Mouse (Mus musculus): Measurements from ENCODE around the gene Skp1a. TPM values are rescaled to one million over a fixed set of nuclear protein-coding genes. Genes with fewer than 3 reads are reported as not detected.

Skp1a gene
- polyA plus RNA-seq, 1 experiment from 2014 or later: 277 TPM

GRCm38 (mm10) chr11:52228722-52229448 is 2.9 kb upstream of the Skp1a start:
- Histone ChIP-seq H3K4me1 (replicated peaks) (peaks cover 26% of the 10 kb centered on the region), H3K4me2 (no peak overlapping the region), H3K4me3 (replicated peaks) (no peak overlapping the region), H3K9me3 (replicated peaks) (no peaks in the 10 kb centered on the region), H3K27ac (replicated peaks) (no peak overlapping the region), H3K9ac (no peak overlapping the region), H3K27me3 (peaks cover 6% of the 10 kb centered on the region; the same call in 1 of the 2 replicates), H3K36me3 (replicated peaks) (no peaks in the 10 kb centered on the region)
- WGBS (ENCODE audit: insufficient replicate concordance): 81% methylated on average over 7 of the region's 7 CpGs
- ATAC-seq (ENCODE audit: insufficient read depth): no peak

GRCm38 (mm10) chr11:52230694-52231093 is 1.1 kb upstream of the Skp1a start:
- peak overlapping the region; percentile 91 for H3K27ac ChIP-seq (replicated peaks)
- peaks cover 28% of the 10 kb centered on the region for H3K4me1 ChIP-seq (replicated peaks)
- peak overlapping the region; percentile 88 for H3K4me3 ChIP-seq (replicated peaks)
- peak overlapping the region; percentile 78 for H3K4me2 ChIP-seq
- H3K9ac ChIP-seq: peak overlapping the region; percentile 99
- no peaks in the 10 kb centered on the region for H3K9me3 ChIP-seq (replicated peaks)
- 49% methylated on average over 5 of the region's 5 CpGs for WGBS (ENCODE audit: insufficient replicate concordance)
- ATAC-seq (ENCODE audit: insufficient read depth): no peak
- no peaks in the 10 kb centered on the region for H3K27me3 ChIP-seq
- H3K36me3 ChIP-seq (replicated peaks): no peaks in the 10 kb centered on the region

- H3K9me3 ChIP-seq (replicated peaks): no peaks in the 10 kb centered on the region
- no peaks in the 10 kb centered on the region for H3K27me3 ChIP-seq
- WGBS (ENCODE audit: insufficient replicate concordance): 18% methylated on average over 3 of the region's 3 CpGs
- ATAC-seq (ENCODE audit: insufficient read depth): no peak
- H3K4me2 ChIP-seq: peak overlapping the region; percentile 78
- H3K9ac ChIP-seq: peak overlapping the region; percentile 99
- H3K4me3 ChIP-seq (replicated peaks): peak overlapping the region; percentile 88
- H3K36me3 ChIP-seq (replicated peaks): peaks cover 20% of the 10 kb centered on the region
- peaks cover 28% of the 10 kb centered on the region for H3K4me1 ChIP-seq (replicated peaks)
- peak overlapping the region; percentile 25; the same call in 1 of the 2 replicates for H3K27ac ChIP-seq (replicated peaks)
These were observed 1.4 kb downstream of the Skp1a start for GRCm38 (mm10) chr11:52233043-52233653.

- H3K4me2 ChIP-seq: peak overlapping the region; percentile 78
- H3K27ac ChIP-seq (replicated peaks): no peak overlapping the region
- peaks cover 27% of the 10 kb centered on the region for H3K36me3 ChIP-seq (replicated peaks)
- no peak overlapping the region for H3K9ac ChIP-seq
- 63% methylated on average over 1 of the region's 1 CpGs for WGBS (ENCODE audit: insufficient replicate concordance)
- H3K9me3 ChIP-seq (replicated peaks): no peaks in the 10 kb centered on the region
- ATAC-seq (ENCODE audit: insufficient read depth): no peak
- no peaks in the 10 kb centered on the region for H3K27me3 ChIP-seq
- peaks cover 28% of the 10 kb centered on the region for H3K4me1 ChIP-seq (replicated peaks)
- H3K4me3 ChIP-seq (replicated peaks): peak overlapping the region; percentile 88
These were observed 2.1 kb downstream of the Skp1a start for GRCm38 (mm10) chr11:52233906-52234305.

- Histone ChIP-seq H3K4me3 (replicated peaks) (peak overlapping the region; percentile 7; the same call in 1 of the 2 replicates), H3K27ac (replicated peaks) (no peak overlapping the region)
These were observed 2.7 kb downstream of the Skp1a start for GRCm38 (mm10) chr11:52234509-52234908.

GRCm38 (mm10) chr11:52240898-52241542 is 9.2 kb downstream of the Skp1a start:
- WGBS (ENCODE audit: insufficient replicate concordance): 83% methylated on average over 4 of the region's 4 CpGs

More at GRCm38 (mm10) chr11:52234509-52234908, 2.7 kb downstream of the Skp1a start:
- no peak for ATAC-seq (ENCODE audit: insufficient read depth)
- peak overlapping the region; percentile 27 for H3K4me2 ChIP-seq
- H3K36me3 ChIP-seq (replicated peaks): peaks cover 29% of the 10 kb centered on the region
- H3K4me1 ChIP-seq (replicated peaks): peaks cover 28% of the 10 kb centered on the region
- H3K27me3 ChIP-seq: no peaks in the 10 kb centered on the region
- no peak overlapping the region for H3K9ac ChIP-seq
- no peaks in the 10 kb centered on the region for H3K9me3 ChIP-seq (replicated peaks)

GRCm38 (mm10) chr11:52249452-52249851 is 17.7 kb downstream of the Skp1a start:
- Histone ChIP-seq H3K4me3 (replicated peaks) (no peak overlapping the region), H3K27me3 (no peaks in the 10 kb centered on the region), H3K9me3 (replicated peaks) (no peaks in the 10 kb centered on the region), H3K9ac (no peak overlapping the region), H3K4me2 (no peak overlapping the region), H3K4me1 (replicated peaks) (no peaks in the 10 kb centered on the region), H3K36me3 (replicated peaks) (peaks cover 39% of the 10 kb centered on the region), H3K27ac (replicated peaks) (no peak overlapping the region)
- 89% methylated on average over 2 of the region's 2 CpGs for WGBS (ENCODE audit: insufficient replicate concordance)
- ATAC-seq (ENCODE audit: insufficient read depth): no peak

More at GRCm38 (mm10) chr11:52240898-52241542, 9.2 kb downstream of the Skp1a start:
- ATAC-seq (ENCODE audit: insufficient read depth): no peak
- Histone ChIP-seq H3K36me3 (replicated peaks) (peaks cover 87% of the 10 kb centered on the region), H3K27ac (replicated peaks) (no peak overlapping the region), H3K4me1 (replicated peaks) (no peaks in the 10 kb centered on the region), H3K9ac (no peak overlapping the region), H3K4me2 (no peak overlapping the region), H3K4me3 (replicated peaks) (no peak overlapping the region), H3K9me3 (replicated peaks) (no peaks in the 10 kb centered on the region), H3K27me3 (no peaks in the 10 kb centered on the region)

- Histone ChIP-seq H3K4me3 (replicated peaks) (no peak overlapping the region), H3K27me3 (no peaks in the 10 kb centered on the region), H3K4me1 (replicated peaks) (peaks cover 3% of the 10 kb centered on the region), H3K27ac (replicated peaks) (no peak overlapping the region), H3K9ac (no peak overlapping the region), H3K4me2 (no peak overlapping the region), H3K36me3 (replicated peaks) (peaks cover 19% of the 10 kb centered on the region), H3K9me3 (replicated peaks) (no peaks in the 10 kb centered on the region)
- no peak for ATAC-seq (ENCODE audit: insufficient read depth)
- 70% methylated on average over 5 of the region's 5 CpGs for WGBS (ENCODE audit: insufficient replicate concordance)
These were observed 20.0 kb downstream of the Skp1a start for GRCm38 (mm10) chr11:52251770-52252169.

GRCm38 (mm10) chr11:52252692-52253091 is 20.9 kb downstream of the Skp1a start:
- Histone ChIP-seq H3K4me1 (replicated peaks) (peaks cover 5% of the 10 kb centered on the region), H3K4me3 (replicated peaks) (no peak overlapping the region), H3K4me2 (no peak overlapping the region), H3K9me3 (replicated peaks) (no peaks in the 10 kb centered on the region), H3K9ac (no peak overlapping the region), H3K27me3 (no peaks in the 10 kb centered on the region), H3K27ac (replicated peaks) (no peak overlapping the region), H3K36me3 (replicated peaks) (peaks cover 10% of the 10 kb centered on the region)
- ATAC-seq (ENCODE audit: insufficient read depth): no peak
- WGBS (ENCODE audit: insufficient replicate concordance): 35% methylated on average over 1 of the region's 1 CpGs

- Histone ChIP-seq H3K4me2 (no peak overlapping the region), H3K27me3 (no peaks in the 10 kb centered on the region), H3K4me3 (replicated peaks) (no peak overlapping the region), H3K9ac (no peak overlapping the region), H3K9me3 (replicated peaks) (no peaks in the 10 kb centered on the region), H3K27ac (replicated peaks) (no peak overlapping the region), H3K4me1 (replicated peaks) (peaks cover 5% of the 10 kb centered on the region), H3K36me3 (replicated peaks) (no peaks in the 10 kb centered on the region; the same call in 1 of the 2 replicates)
- WGBS (ENCODE audit: insufficient replicate concordance): 63% methylated on average over 11 of the region's 11 CpGs
- no peak for ATAC-seq (ENCODE audit: insufficient read depth)
These were observed 22.0 kb downstream of the Skp1a start for GRCm38 (mm10) chr11:52253674-52254375.

GRCm38 (mm10) chr11:52255077-52255476 is 23.3 kb downstream of the Skp1a start:
- ATAC-seq (ENCODE audit: insufficient read depth): no peak

More at GRCm38 (mm10) chr11:52255077-52255476, 23.3 kb downstream of the Skp1a start:
- H3K27me3 ChIP-seq: no peaks in the 10 kb centered on the region
- H3K4me2 ChIP-seq: no peak overlapping the region
- H3K9me3 ChIP-seq (replicated peaks): no peaks in the 10 kb centered on the region
- 69% methylated on average over 8 of the region's 8 CpGs for WGBS (ENCODE audit: insufficient replicate concordance)
- no peak overlapping the region for H3K9ac ChIP-seq
- H3K27ac ChIP-seq (replicated peaks): no peak overlapping the region
- H3K36me3 ChIP-seq (replicated peaks): no peaks in the 10 kb centered on the region
- H3K4me1 ChIP-seq (replicated peaks): peaks cover 5% of the 10 kb centered on the region
- no peak overlapping the region for H3K4me3 ChIP-seq (replicated peaks)

Measured in liver, embryonic 15.5 days (tissue).